Mouse (Mus musculus) midbrain, embryonic 11.5 days (tissue): ENCODE results near the gene Fads6. TPM values are rescaled to one million over a fixed set of nuclear protein-coding genes. Genes with fewer than 3 reads are reported as not detected.

ENCODE experiments used
- ATAC-seq: fragments of 200-750 bp; cut with Nextera tagmentation; 2 replicates; pipeline ENCODE4 v1.8.0; 2017; ENCODE audit warnings: moderate TSS enrichment, moderate library complexity; ENCODE audit not compliant: low FRiP score
- DNase-seq: peaks from one replicate; pipeline ENCODE4 v3.0.0; 2015; ENCODE audit warnings: low spot score; ENCODE audit errors: missing footprints
- H3K27ac ChIP-seq: fragments of 300-500 bp; sonication (generic); 2 replicates; pipeline ENCODE4 v1.5.1; 2014; ENCODE audit warnings: low read depth, low read length
- H3K27me3 ChIP-seq: fragments of 300-500 bp; sonication (generic); 2 replicates; pipeline ENCODE4 v1.6.1; 2014; ENCODE audit warnings: mild to moderate bottlenecking, low read length, moderate library complexity, mixed read lengths; ENCODE audit not compliant: control insufficient read depth, insufficient read depth
- H3K36me3 ChIP-seq: fragments of 300-500 bp; sonication (generic); 2 replicates; pipeline ENCODE4 v1.6.1; 2014; ENCODE audit warnings: mild to moderate bottlenecking, low read length, moderate library complexity, mixed read lengths; ENCODE audit not compliant: control insufficient read depth, insufficient read depth
- H3K4me1 ChIP-seq: fragments of 300-500 bp; sonication (generic); 2 replicates; pipeline ENCODE4 v1.6.1; 2014; ENCODE audit warnings: low read length; ENCODE audit not compliant: control insufficient read depth, insufficient read depth
- H3K4me2 ChIP-seq: fragments of 300-500 bp; sonication (generic); 2 replicates; pipeline ENCODE4 v1.6.1; 2014; ENCODE audit warnings: mild to moderate bottlenecking, moderate library complexity
- H3K4me3 ChIP-seq: fragments of 300-500 bp; sonication (generic); 2 replicates; pipeline ENCODE4 v1.5.1; 2014; ENCODE audit warnings: low read depth, low read length
- H3K9ac ChIP-seq: fragments of 300-500 bp; sonication (generic); 2 replicates; pipeline ENCODE4 v1.6.1; 2014; ENCODE audit warnings: low read length
- H3K9me3 ChIP-seq: fragments of 300-500 bp; sonication (generic); 2 replicates; pipeline ENCODE4 v1.6.1; 2016; ENCODE audit warnings: low read length; ENCODE audit not compliant: control insufficient read depth
- WGBS: fragments of 180-500 bp; shearing (Covaris S2); extraction: QIAGEN DNeasy Blood & Tissue Kit; methylation state at CpG from one replicate; pipeline ENCODE4 v1.1.7; 2014; 5-methylcytosine and 5-hydroxymethylcytosine counted together
- polyA plus RNA-seq: library from polyadenylated mRNA; unstranded; fragments of >200 nt; fragmentation: Nextera tagmentation; extraction: Ambion mirVana; gene quantifications from 2 replicates; pipeline ENCODE4 v1.2.1, GENCODE M21; 2014

Fads6 gene
- 0.23 and 0.28 TPM in 2 replicates for polyA plus RNA-seq

DNA sequence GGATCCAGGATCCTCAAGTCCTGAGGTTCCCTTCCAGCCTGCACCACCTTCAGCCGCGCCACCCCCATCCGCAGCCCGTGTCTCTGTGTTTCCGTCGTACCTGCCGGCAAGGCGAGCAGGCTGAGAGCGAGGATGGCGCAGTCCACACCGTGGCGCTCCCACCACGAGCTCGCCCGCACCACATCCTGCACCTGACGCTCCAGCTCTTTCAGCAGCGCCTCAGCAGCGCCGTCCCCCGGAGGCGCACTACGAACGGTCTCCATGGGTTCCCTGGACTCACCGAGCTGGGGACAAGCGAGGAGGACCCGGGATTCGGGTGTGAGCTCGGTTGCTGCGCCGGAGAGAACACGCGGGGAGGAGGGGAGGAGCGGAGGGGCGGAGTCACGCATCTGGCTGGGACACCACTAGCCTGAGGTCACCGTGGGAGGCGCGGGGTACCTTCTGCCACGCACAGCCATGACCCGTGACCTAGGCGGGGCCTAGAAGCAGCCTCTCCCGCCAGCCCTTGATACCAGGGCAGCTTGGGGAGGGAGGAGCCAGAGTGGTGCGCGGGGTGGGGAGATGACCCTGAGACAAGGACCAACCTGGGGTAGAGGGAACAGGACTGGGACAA, at the start of gene Fads6:
Gene Fads6, minus strand, starts transcription at position 450 of the 613 bp plus-strand sequence.
- no peak within 1 kb of the TSS for H3K27ac ChIP-seq
- H3K4me3 ChIP-seq, result peak within 1 kb of the TSS; percentile 44
- H3K36me3 ChIP-seq, result no peaks in the 10 kb centered on the region
- H3K9ac ChIP-seq, result peak within 1 kb of the TSS; percentile 64
- H3K27me3 ChIP-seq, result 0 out of 2 replicates have a peak, but pooled peaks cover 5% of the 10 kb centered on the region
- H3K9me3 ChIP-seq, result no peaks in the 10 kb centered on the region
- H3K4me1 ChIP-seq, result no peaks in the 10 kb centered on the region
- peak within 1 kb of the TSS; percentile 83 for H3K4me2 ChIP-seq
- DNase-seq, result peak; percentile 92
- 1% methylated on average over 43 of the region's 44 CpGs for WGBS
- ATAC-seq, result peak; percentile 70

GRCm38 (mm10) chr11:115345515-115345914, 48.1 kb upstream of the Fads6 start:
- no peaks in the 10 kb centered on the region for H3K9me3 ChIP-seq
- no peak overlapping the region for H3K4me2 ChIP-seq
- H3K36me3 ChIP-seq, result no peaks in the 10 kb centered on the region
- H3K27me3 ChIP-seq, result peaks cover 3% of the 10 kb centered on the region; the same call in 1 of the 2 replicates
- DNase-seq (no peak), ATAC-seq (no peak)
- H3K4me3 ChIP-seq, result no peak overlapping the region
- no peaks in the 10 kb centered on the region for H3K4me1 ChIP-seq
- no peak overlapping the region for H3K9ac ChIP-seq
- no peak overlapping the region for H3K27ac ChIP-seq
- 45% methylated on average over 7 of the region's 7 CpGs for WGBS

GRCm38 (mm10) chr11:115344967-115345366, 47.5 kb upstream of the Fads6 start:
- no peak for DNase-seq
- Histone ChIP-seq H3K36me3 (no peaks in the 10 kb centered on the region), H3K27ac (no peak overlapping the region), H3K4me2 (no peak overlapping the region), H3K4me3 (no peak overlapping the region), H3K27me3 (peaks cover 3% of the 10 kb centered on the region; the same call in 1 of the 2 replicates), H3K4me1 (no peaks in the 10 kb centered on the region), H3K9ac (no peak overlapping the region), H3K9me3 (no peaks in the 10 kb centered on the region)
- no peak for ATAC-seq
- WGBS, result 11% methylated on average over 12 of the region's 12 CpGs

DNA sequence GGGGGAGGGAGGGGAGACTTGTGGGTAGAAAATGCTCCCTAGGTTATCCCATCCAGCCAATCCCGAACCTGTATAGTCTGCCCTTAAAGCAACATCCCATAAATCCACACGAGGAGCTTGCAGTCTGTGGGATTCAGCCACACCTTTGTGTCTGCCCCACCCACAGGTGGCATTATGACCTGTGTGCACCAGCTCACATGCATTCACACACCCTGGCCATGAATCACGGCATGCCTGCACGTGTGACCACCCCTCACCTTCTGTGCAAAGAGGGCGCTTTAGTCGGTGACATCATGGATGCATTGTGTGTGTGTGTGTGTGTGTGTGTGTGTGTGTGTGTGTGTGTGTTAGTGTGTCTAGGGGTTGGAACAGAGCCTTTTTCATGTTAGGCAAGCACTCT, 44.4 kb upstream of the Fads6 start:
- Histone ChIP-seq H3K4me2 (no peak overlapping the region), H3K4me3 (no peak overlapping the region), H3K9ac (no peak overlapping the region), H3K27me3 (peaks cover 3% of the 10 kb centered on the region; the same call in 1 of the 2 replicates), H3K4me1 (no peaks in the 10 kb centered on the region), H3K36me3 (no peaks in the 10 kb centered on the region), H3K9me3 (no peaks in the 10 kb centered on the region), H3K27ac (no peak overlapping the region)
- no peak for DNase-seq
- WGBS, result 80% methylated on average over 6 of the region's 6 CpGs
- ATAC-seq, result no peak

DNA sequence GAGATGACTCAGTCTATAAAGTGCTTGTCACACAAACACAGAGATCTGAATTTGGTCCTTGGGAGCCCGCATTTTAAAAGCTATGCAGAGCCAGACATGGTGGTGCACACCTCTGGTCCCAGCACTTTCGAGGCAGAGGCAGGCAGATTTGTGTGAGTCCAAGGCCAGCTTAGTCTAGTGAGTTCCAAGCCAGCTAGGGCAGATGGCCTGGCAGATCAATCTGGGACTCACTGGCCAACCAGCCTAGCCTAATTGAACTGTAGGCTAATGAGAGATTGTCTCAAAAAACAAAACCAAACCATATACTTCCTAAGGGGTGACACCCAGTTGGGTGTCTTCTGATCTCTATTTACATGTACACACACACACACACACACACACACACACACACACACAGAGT, 43.8 kb upstream of the Fads6 start:
- peaks cover 3% of the 10 kb centered on the region; the same call in 1 of the 2 replicates for H3K27me3 ChIP-seq
- ATAC-seq, result no peak
- WGBS, result 79% methylated on average over 2 of the region's 2 CpGs
- no peak overlapping the region for H3K4me2 ChIP-seq
- H3K4me1 ChIP-seq, result no peaks in the 10 kb centered on the region
- no peaks in the 10 kb centered on the region for H3K36me3 ChIP-seq
- H3K9me3 ChIP-seq, result no peaks in the 10 kb centered on the region
- no peak overlapping the region for H3K9ac ChIP-seq
- H3K27ac ChIP-seq, result no peak overlapping the region
- no peak overlapping the region for H3K4me3 ChIP-seq
- DNase-seq, result no peak

GRCm38 (mm10) chr11:115337826-115338225, 40.4 kb upstream of the Fads6 start:
- Histone ChIP-seq H3K4me2 (no peak overlapping the region), H3K9me3 (no peaks in the 10 kb centered on the region), H3K9ac (no peak overlapping the region), H3K4me3 (no peak overlapping the region), H3K27ac (no peak overlapping the region), H3K36me3 (no peaks in the 10 kb centered on the region), H3K4me1 (peaks cover 5% of the 10 kb centered on the region), H3K27me3 (peaks cover 19% of the 10 kb centered on the region)
- DNase-seq (no peak), ATAC-seq (no peak)
- WGBS, result 62% methylated on average over 1 of the region's 1 CpGs

DNA sequence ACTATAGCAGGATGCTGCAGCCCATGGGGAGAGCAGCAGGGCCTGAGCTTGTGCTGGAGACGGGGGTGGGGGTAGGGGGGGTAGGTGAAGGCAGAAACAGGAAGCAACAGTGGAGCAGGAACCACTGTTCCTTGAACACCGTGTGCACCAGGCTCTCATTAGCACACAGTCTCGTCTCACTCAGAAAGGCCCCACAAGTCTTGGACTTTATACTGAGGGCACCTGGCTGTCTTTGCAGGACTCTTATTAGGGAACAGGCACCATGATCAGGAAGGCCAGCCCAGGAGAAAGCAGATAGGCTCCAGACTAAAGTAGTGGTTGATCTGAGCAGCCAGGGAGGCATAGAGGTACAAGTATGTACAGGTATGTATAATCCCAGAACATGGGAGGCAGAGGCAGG, 39.9 kb upstream of the Fads6 start:
- Histone ChIP-seq H3K9me3 (no peaks in the 10 kb centered on the region), H3K27me3 (peaks cover 21% of the 10 kb centered on the region), H3K9ac (no peak overlapping the region), H3K4me2 (no peak overlapping the region), H3K27ac (no peak overlapping the region), H3K36me3 (no peaks in the 10 kb centered on the region), H3K4me1 (peaks cover 5% of the 10 kb centered on the region), H3K4me3 (no peak overlapping the region)
- DNase-seq, result no peak
- no peak for ATAC-seq
- 66% methylated on average over 3 of the region's 3 CpGs for WGBS

DNA sequence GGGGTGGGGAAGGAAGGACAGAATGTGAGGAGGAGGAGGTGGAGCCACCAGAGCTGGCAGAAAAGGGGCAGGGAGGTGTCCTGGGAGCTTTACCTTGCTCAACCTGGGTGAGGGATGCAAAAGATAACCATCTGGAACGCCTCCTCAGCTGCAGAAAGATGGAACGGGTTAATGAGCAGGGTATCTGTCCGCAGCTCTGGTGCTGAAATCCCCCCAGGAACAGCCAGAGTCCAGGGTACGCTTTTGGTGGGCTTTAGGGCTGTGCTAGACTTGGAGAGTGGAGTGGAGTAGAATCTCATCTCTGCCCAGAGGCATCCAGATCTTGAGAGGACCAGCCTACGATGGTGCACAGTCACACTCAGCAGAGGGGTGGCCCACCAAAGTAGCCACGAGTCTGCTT, 38.7 kb upstream of the Fads6 start:
- Histone ChIP-seq H3K9ac (no peak overlapping the region), H3K27ac (no peak overlapping the region), H3K4me1 (peaks cover 5% of the 10 kb centered on the region), H3K4me2 (no peak overlapping the region), H3K9me3 (no peaks in the 10 kb centered on the region), H3K4me3 (no peak overlapping the region), H3K27me3 (peaks cover 21% of the 10 kb centered on the region), H3K36me3 (no peaks in the 10 kb centered on the region)
- WGBS, result 15% methylated on average over 6 of the region's 6 CpGs
- DNase-seq (no peak), ATAC-seq (no peak)

DNA sequence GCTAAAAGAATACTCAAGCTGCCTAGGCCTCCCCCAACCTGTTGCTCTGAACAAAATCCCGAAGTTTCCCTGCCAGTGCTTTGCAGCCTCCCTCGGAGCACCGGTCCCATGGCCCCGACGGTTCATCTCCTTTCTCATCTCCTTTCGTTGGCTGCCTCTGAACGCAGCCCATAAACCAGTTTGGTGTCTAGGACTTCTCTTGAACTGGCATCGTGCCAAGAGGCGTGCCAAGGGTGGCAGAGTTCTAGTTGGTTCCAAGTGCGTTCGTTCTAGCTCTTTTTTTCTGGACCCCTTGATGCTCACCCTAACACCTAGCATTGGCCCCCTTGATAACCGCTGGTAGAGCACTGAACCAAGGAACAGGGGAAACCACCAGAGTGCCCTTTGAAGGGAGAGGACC, 37.8 kb upstream of the Fads6 start:
- H3K9me3 ChIP-seq, result no peaks in the 10 kb centered on the region
- H3K9ac ChIP-seq, result no peak overlapping the region
- DNase-seq (no peak), ATAC-seq (no peak)
- H3K27ac ChIP-seq, result no peak overlapping the region
- H3K36me3 ChIP-seq, result no peaks in the 10 kb centered on the region
- H3K4me2 ChIP-seq, result no peak overlapping the region
- H3K27me3 ChIP-seq, result peaks cover 21% of the 10 kb centered on the region
- peaks cover 5% of the 10 kb centered on the region for H3K4me1 ChIP-seq
- WGBS, result 57% methylated on average over 12 of the region's 12 CpGs
- H3K4me3 ChIP-seq, result no peak overlapping the region
